Mouse (Mus musculus) midbrain, embryonic 13.5 days (tissue): ENCODE data around the gene Zfp839. TPM values are rescaled to one million over a fixed set of nuclear protein-coding genes. Genes with fewer than 3 reads are reported as not detected.

Experiments
- ATAC-seq: fragments of 200-750 bp; cut with Nextera tagmentation; 2 replicates; pipeline ENCODE4 v1.8.0; 2017; ENCODE audit warnings: mild to moderate bottlenecking, moderate TSS enrichment, moderate library complexity
- H3K27ac ChIP-seq: fragments of 300-500 bp; sonication (generic); 2 replicates; pipeline ENCODE4 v1.5.1; 2015; ENCODE audit warnings: inconsistent platforms, mild to moderate bottlenecking, moderate library complexity
- H3K27me3 ChIP-seq: fragments of 300-500 bp; sonication (generic); 2 replicates; pipeline ENCODE4 v1.6.1; 2015; ENCODE audit warnings: mild to moderate bottlenecking, inconsistent platforms
- H3K36me3 ChIP-seq: fragments of 300-500 bp; sonication (generic); 2 replicates; pipeline ENCODE4 v1.6.1; 2015; ENCODE audit warnings: mild to moderate bottlenecking, inconsistent platforms
- H3K4me1 ChIP-seq: fragments of 300-500 bp; sonication (generic); replicated peaks from 2 replicates; pipeline ENCODE4 v1.6.1; 2015; ENCODE audit warnings: inconsistent platforms
- H3K4me2 ChIP-seq: fragments of 300-500 bp; sonication (generic); replicated peaks from 2 replicates; pipeline ENCODE4 v1.6.1; 2015; ENCODE audit warnings: moderate library complexity, mild to moderate bottlenecking, inconsistent platforms
- H3K4me3 ChIP-seq: fragments of 300-500 bp; sonication (generic); replicated peaks from 2 replicates; pipeline ENCODE4 v1.5.1; 2015; ENCODE audit warnings: mild to moderate bottlenecking, inconsistent platforms
- H3K9ac ChIP-seq: fragments of 300-500 bp; sonication (generic); replicated peaks from 2 replicates; pipeline ENCODE4 v1.6.1; 2015; ENCODE audit warnings: mild to moderate bottlenecking, inconsistent platforms
- H3K9me3 ChIP-seq: fragments of 300-500 bp; sonication (generic); 2 replicates; pipeline ENCODE4 v1.6.1; 2016; ENCODE audit warnings: mild to moderate bottlenecking, inconsistent platforms
- WGBS: fragments of 180-500 bp; shearing (Covaris S2); methylation state at CpG from one replicate; pipeline ENCODE4 v1.1.7; 2015; 5-methylcytosine and 5-hydroxymethylcytosine counted together
- polyA plus RNA-seq: library from polyadenylated mRNA; unstranded; fragments of >200 nt; fragmentation: Nextera tagmentation; extraction: Ambion mirVana; gene quantifications from 2 replicates; pipeline ENCODE4 v1.2.1, GENCODE M21; 2015

The Zfp839 gene
- polyA plus RNA-seq, 1 experiment from 2014 or later = 4.3 TPM

DNA sequence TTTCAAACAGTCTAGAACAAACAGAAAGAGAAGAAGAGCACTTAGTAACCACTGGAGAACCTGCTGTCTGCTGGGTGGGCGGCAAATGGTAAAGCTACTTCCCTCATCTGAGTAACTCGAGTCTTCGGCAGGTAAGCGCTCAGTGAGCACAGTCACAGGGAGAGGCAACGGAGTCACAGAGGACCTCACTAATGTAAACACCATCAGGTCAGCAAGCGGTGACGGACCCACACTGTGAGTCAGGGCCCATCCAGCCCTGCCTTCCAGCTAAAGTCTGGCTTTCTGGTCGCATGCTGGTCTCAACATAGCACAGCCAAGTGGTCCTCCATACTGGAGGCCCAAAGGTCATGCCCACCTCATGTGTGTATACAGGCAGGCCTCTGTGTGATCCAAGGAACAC is 30.7 kb upstream of the Zfp839 start:
- Histone ChIP-seq H3K4me1 (no peaks in the 10 kb centered on the region), H3K27me3 (no peaks in the 10 kb centered on the region), H3K27ac (no peak overlapping the region), H3K4me2 (no peak overlapping the region), H3K9me3 (no peaks in the 10 kb centered on the region), H3K9ac (no peak overlapping the region), H3K4me3 (no peak overlapping the region), H3K36me3 (no peaks in the 10 kb centered on the region)
- ATAC-seq = no peak
- WGBS = 83% methylated on average over 8 of the region's 8 CpGs

DNA sequence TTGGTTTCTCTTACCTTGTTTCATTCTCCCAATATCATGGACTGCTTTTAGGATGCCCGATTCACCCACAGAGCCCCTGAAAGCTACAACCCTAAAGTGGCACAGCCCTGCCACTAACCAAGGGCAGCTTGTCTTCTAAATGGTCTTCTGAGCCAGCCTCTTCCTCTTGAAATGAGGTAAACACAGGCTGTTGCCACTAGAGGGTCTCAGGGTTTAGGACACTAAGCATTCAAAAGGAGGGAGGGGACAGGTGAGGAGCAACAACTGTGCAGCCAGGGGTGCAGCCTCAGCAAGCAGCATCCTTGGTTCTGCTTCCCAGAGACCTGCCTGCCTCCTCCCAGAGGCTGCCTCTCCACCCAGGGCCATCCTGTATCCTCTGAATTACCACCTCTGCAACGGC is 28.3 kb upstream of the Zfp839 start:
- Histone ChIP-seq H3K9me3 (no peaks in the 10 kb centered on the region), H3K36me3 (no peaks in the 10 kb centered on the region), H3K4me1 (no peaks in the 10 kb centered on the region), H3K27ac (no peak overlapping the region), H3K4me2 (no peak overlapping the region), H3K4me3 (no peak overlapping the region), H3K27me3 (no peaks in the 10 kb centered on the region), H3K9ac (no peak overlapping the region)
- no peak for ATAC-seq
- 96% methylated on average over 2 of the region's 2 CpGs for WGBS

DNA sequence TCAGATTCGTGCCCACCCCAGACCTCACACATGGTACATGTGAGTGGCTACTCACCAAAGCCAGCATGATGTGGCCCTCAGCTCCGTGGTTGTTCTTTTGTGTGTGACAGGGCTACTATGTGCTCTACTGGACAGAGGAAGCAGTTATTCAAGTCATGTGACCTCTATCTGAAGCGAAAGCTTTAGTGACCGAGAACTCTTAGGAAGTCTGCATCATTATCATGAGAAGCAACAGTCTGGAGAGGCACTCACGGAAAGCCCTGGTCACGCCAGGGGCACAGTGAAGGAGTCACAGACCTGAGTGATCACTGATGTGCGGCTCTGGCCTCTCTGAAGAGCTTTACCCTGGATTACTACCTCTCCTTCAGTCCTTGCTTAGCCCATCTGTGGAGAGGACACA is 27.7 kb upstream of the Zfp839 start:
- no peak overlapping the region for H3K27ac ChIP-seq
- no peak for ATAC-seq
- H3K9ac ChIP-seq = no peak overlapping the region
- 94% methylated on average over 7 of the region's 7 CpGs for WGBS
- no peaks in the 10 kb centered on the region for H3K27me3 ChIP-seq
- H3K36me3 ChIP-seq = no peaks in the 10 kb centered on the region
- no peak overlapping the region for H3K4me3 ChIP-seq
- no peak overlapping the region for H3K4me2 ChIP-seq
- no peaks in the 10 kb centered on the region for H3K4me1 ChIP-seq
- no peaks in the 10 kb centered on the region for H3K9me3 ChIP-seq

DNA sequence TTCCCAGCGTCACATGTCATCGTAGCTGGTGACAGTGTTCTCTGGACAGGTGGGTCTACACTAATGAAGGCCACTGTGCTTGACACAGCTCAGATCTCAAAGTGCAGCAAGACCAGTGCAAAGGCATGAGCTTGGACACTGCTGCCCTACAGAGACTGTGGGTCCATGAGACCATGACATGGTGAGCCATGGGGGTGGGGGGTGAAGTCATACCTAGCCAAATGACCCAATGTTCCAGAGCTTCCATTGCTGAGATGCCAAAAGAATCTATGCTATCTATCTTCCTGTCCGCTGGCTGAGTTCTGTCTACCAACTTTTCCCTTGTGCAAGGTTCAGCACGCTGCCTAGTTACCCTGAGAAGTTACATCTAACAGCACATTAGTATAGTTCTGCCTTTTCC is 21.1 kb upstream of the Zfp839 start:
- Histone ChIP-seq H3K4me2 (no peak overlapping the region), H3K27me3 (no peaks in the 10 kb centered on the region), H3K9ac (no peak overlapping the region), H3K4me1 (no peaks in the 10 kb centered on the region), H3K36me3 (no peaks in the 10 kb centered on the region), H3K9me3 (no peaks in the 10 kb centered on the region), H3K4me3 (no peak overlapping the region), H3K27ac (no peak overlapping the region)
- no peak for ATAC-seq
- WGBS = 97% methylated on average over 4 of the region's 4 CpGs

DNA sequence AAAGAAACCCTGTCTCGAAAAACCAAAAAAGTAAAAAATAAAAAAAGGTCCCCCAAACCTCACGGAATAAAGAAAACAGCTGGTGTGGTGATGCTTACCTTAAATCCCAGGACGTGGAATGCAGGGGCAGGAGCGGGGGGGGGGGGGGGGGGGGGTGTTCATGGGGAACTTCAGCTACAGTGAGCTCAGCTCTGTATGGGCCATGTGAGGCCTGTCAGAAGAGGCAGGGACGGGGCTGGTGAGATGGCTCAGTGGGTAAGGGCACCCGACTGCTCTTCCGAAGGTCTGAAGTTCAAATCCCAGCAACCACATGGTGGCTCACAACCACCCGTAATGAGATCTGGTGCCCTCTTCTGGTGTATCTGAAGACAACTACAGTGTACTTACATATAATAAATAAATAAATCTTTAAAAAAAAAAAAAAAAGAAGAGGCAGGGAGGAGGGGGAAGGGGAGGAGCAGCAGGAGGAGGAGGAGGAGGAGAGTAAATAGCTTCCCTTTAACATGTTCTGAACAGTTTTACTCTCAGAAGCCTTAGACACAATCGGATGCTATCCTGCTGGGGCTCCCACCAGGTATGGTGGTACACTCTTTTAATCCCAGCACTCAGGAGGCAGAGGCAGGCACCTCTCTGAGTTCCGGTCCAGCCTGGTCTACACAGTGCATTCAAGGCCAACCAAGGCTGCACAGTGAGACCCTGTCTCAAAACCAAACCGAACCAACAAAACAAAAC is 19.6 kb upstream of the Zfp839 start:
- no peaks in the 10 kb centered on the region for H3K36me3 ChIP-seq
- no peak overlapping the region for H3K4me2 ChIP-seq
- H3K4me1 ChIP-seq = no peaks in the 10 kb centered on the region; the same call in 1 of the 2 replicates
- no peaks in the 10 kb centered on the region for H3K9me3 ChIP-seq
- 86% methylated on average over 11 of the region's 11 CpGs for WGBS
- H3K9ac ChIP-seq = no peak overlapping the region
- no peak overlapping the region for H3K27ac ChIP-seq
- no peak for ATAC-seq
- no peaks in the 10 kb centered on the region for H3K27me3 ChIP-seq
- H3K4me3 ChIP-seq = no peak overlapping the region

DNA sequence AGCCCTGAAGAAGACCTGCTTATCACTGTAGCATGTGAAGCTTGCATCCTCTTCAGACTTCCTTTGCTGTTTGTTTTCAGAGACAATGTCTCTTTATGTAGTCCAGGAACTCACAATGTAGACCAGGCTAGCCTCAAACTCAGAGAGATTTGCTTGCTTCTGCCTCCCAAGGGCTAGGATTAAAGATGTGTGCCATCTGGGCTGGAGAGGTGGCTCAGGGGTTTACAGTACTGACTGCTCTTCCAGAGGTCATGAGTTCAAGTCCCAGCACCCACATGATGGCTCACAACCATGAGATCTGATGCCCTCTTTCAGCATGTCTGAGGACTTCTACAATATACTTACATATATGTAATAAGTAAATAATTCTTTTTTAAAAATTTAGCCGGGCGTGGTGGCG is 14.9 kb upstream of the Zfp839 start:
- WGBS = 97% methylated on average over 3 of the region's 3 CpGs
- Histone ChIP-seq H3K27me3 (no peaks in the 10 kb centered on the region), H3K4me2 (no peak overlapping the region), H3K27ac (no peak overlapping the region), H3K9ac (no peak overlapping the region), H3K4me3 (no peak overlapping the region), H3K9me3 (no peaks in the 10 kb centered on the region), H3K36me3 (no peaks in the 10 kb centered on the region), H3K4me1 (peaks cover 23% of the 10 kb centered on the region)
- ATAC-seq = no peak

DNA sequence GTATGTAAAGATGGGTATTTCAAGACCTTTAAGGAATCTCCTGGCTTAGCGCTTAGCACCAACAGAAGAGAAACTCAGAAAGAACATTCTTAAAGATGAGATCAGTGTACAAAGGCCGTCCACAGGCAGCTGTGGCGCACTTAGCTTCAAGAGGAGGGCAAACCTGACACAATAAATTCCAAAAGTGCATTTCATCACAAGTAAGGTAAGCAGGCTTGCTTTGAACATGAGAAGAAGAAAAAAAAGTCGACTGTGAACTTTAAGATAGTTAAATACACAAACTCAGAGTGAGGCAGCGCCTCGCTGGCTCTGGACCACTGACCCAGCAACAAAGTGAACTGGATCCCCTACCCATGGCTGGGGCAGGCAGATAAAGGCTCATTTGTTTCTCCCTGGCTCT is 13.3 kb upstream of the Zfp839 start:
- Histone ChIP-seq H3K36me3 (no peaks in the 10 kb centered on the region), H3K27ac (peak overlapping the region; percentile 80), H3K4me3 (no peak overlapping the region), H3K9me3 (no peaks in the 10 kb centered on the region), H3K27me3 (no peaks in the 10 kb centered on the region), H3K4me1 (peaks cover 29% of the 10 kb centered on the region), H3K9ac (peak overlapping the region; percentile 41; the same call in 1 of the 2 replicates), H3K4me2 (peak overlapping the region; percentile 31)
- WGBS = 47% methylated on average over 6 of the region's 6 CpGs
- ATAC-seq = no peak

DNA sequence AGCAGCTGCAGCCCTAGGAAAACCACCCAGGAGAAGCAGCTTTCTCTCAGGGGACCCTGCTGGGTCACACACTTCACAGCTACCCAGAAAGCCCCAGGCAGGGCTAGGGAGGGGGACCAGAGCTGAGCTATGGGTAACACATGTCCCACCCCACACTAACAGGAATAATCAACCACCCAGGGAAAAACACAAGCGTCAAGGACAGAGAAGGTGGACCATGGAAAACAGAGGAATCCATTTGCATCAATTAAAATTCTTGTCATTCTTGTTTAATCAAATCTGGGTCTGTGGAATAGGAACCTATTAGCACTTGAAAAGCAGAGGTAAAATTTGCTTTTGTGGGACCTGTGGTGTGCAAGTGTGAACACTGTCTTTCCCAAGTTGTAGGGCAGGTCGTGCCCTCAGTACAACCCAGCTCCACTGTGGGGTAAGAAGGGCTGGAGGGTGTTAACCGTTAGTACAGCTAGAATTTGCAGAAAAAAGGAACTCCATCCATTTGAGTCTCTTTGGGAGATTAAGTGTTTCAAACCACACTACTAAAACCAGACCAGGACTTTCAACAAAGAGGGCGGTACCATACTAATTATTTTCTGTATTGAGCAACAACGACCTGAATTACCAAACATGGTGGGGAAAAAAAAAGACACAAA is 12.7 kb upstream of the Zfp839 start:
- H3K4me3 ChIP-seq = no peak overlapping the region
- H3K9ac ChIP-seq = peak overlapping the region; percentile 41; the same call in 1 of the 2 replicates
- no peaks in the 10 kb centered on the region for H3K36me3 ChIP-seq
- no peaks in the 10 kb centered on the region for H3K27me3 ChIP-seq
- no peaks in the 10 kb centered on the region for H3K9me3 ChIP-seq
- peak overlapping the region; percentile 31 for H3K4me2 ChIP-seq
- WGBS = 40% methylated on average over 5 of the region's 5 CpGs
- peak overlapping the region; percentile 80 for H3K27ac ChIP-seq
- peaks cover 29% of the 10 kb centered on the region for H3K4me1 ChIP-seq
- no peak; the same call in 1 of the 2 replicates for ATAC-seq

DNA sequence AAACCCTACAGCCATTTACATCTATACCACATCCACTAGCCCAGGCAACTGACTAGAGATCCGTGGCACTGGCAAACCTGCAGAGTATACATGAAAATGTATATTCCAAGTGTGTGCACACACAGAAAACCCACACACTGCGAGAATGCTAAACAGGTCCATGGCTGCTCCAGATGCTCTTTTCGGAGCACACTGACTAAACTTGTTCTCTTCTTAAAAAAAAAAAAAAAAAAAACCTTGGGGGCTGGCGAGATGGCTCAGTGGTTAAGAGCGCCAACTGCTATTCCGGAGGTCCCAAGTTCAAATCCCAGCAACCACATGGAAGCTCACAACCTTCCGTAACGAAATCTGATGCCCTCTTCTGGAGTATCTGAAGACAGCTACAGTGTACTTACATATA is 12.2 kb upstream of the Zfp839 start:
- Histone ChIP-seq H3K36me3 (no peaks in the 10 kb centered on the region), H3K9me3 (no peaks in the 10 kb centered on the region), H3K4me3 (no peak overlapping the region), H3K27me3 (0 out of 2 replicates have a peak, but pooled peaks cover 5% of the 10 kb centered on the region), H3K4me2 (no peak overlapping the region), H3K27ac (peak overlapping the region; percentile 80; the same call in 1 of the 2 replicates), H3K9ac (no peak overlapping the region), H3K4me1 (peaks cover 29% of the 10 kb centered on the region)
- 84% methylated on average over 8 of the region's 8 CpGs for WGBS
- ATAC-seq = no peak

DNA sequence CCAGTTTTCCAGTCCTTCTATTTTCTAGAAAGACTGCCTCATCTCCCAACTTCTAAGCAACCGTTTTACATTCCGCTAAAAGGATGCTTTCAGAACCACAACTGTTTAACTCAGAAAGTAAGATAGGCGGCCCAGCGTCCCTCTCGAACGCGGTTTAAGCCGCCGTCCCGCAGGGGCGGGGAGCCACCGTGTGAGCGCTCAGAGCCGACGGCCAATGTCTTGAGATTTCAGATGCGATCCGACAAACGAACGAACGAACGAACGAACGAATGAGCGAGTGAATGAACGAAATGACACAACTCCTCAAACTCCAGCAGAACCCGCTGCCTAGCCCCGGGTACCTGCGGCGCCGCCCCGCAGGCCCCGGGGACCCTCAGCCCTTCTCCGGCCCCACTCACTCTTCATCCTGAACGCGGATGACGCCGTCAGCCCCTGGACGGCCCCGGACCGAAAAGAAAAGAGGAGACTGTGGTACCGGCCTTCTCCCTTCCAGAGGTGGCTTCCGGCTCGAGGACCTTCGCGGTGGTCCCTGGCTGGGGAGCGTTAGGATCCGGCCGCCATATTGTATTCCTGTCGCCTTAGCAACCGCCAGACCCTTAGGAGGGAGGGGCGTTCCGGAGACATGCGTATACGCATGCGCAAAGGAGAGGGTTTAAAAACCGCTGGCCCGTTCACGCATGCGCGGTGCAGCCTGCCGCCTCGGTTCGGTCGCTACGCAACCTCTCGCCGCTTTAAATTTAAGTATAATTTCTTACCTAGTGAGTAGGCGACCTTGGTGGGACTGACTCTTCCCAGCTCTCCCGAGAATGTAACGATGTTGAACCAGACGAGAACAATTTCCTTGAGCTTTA is 9.5 kb upstream of the Zfp839 start, which contains the start of gene Mok:
Gene Mok, minus strand, starts transcription at position 592 of the 851 bp plus-strand sequence.
- peak within 1 kb of the TSS; percentile 83 for H3K4me3 ChIP-seq
- H3K36me3 ChIP-seq = no peaks in the 10 kb centered on the region
- WGBS = under 1% methylated on average over 71 of the region's 71 CpGs
- H3K9me3 ChIP-seq = no peaks in the 10 kb centered on the region
- H3K27ac ChIP-seq = peak within 1 kb of the TSS; percentile 56; the same call in 1 of the 2 replicates
- peak within 1 kb of the TSS; percentile 72 for H3K4me2 ChIP-seq
- ATAC-seq = peak; percentile 90
- H3K9ac ChIP-seq = peak within 1 kb of the TSS; percentile 70
- H3K27me3 ChIP-seq = peaks cover 22% of the 10 kb centered on the region
- peaks cover 48% of the 10 kb centered on the region for H3K4me1 ChIP-seq

DNA sequence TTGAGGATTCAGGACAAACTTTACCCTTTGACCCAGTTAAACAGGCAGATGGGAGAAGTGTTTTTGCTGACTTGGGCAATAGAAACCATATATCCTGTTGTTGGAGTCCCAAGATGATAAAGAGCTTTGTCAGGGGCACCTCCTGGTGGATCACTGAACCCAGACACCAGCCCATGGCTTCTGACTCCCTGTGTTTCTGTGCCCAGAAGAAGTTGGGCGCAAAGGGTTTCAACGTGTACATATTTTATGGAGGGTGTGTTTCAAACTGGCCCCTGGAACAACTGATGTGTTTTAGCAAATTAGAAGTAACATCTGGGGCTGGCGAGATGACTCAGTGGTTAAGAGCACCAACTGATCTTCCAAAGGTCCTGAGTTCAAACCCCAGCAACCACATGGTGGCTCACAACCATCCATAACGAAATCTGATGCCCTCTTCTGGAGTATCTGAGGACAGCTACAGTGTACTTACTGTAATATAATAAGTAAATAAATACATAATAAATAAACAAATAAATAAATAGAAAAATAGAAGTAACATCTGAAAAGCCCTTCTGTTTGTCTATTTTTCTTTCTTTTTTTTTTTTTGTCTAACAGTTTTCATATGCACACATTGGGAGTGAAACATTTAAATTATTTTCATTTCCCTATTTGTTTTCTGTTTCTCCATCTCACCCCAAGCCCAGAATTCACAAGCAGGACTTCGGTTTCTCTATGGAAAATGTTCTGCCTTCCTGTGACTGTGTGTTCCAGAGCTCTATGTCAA is 8.1 kb upstream of the Zfp839 start:
- Histone ChIP-seq H3K4me1 (peaks cover 50% of the 10 kb centered on the region), H3K9me3 (no peaks in the 10 kb centered on the region), H3K27me3 (peaks cover 36% of the 10 kb centered on the region), H3K4me3 (no peak overlapping the region), H3K4me2 (no peak overlapping the region), H3K27ac (no peak overlapping the region), H3K9ac (no peak overlapping the region), H3K36me3 (no peaks in the 10 kb centered on the region)
- no peak for ATAC-seq
- 69% methylated on average over 5 of the region's 5 CpGs for WGBS
